Mouse (Mus musculus) stomach, postnatal 0 days (tissue): ENCODE data around the gene Stac2.

Source experiments
- CTCF ChIP-seq: IDR thresholded peaks from 2 replicates; pipeline ENCODE4 v1.5.1; 2016; ENCODE audit warnings: antibody characterized with exemption, low read depth, mild to moderate bottlenecking, moderate library complexity
- EP300 ChIP-seq: optimal IDR thresholded peaks from 2 replicates; pipeline ENCODE3; 2016; ENCODE audit warnings: antibody characterized with exemption

DNA sequence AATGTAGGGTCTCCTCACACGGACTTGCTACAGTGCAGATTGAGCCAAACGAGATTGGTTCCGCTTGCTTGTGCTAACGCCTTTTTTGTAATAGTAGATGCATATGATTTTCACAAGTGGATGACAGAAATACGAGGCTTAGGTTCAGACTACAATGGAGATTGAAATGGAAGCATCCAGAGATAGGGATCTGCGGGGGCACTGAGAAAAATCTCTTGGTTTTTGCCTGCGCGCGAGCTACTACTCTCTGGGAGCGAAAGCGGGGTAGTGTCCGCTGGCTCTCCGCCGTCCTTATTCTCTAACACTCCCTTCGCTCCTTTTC is 27.1 kb downstream of the Stac2 start:
- no peak for TF ChIP-seq CTCF
- no peak for TF ChIP-seq EP300
